Mouse (Mus musculus): ENCODE results near the gene Naa38. TPM values are rescaled to one million over a fixed set of nuclear protein-coding genes. Genes with fewer than 3 reads are reported as not detected.
A peak's percentile ranks its signal among the peaks of the same experiment; 100 is the strongest.

Naa38 gene
- polyA plus RNA-seq, 1 experiment: 77.9 TPM

DNA sequence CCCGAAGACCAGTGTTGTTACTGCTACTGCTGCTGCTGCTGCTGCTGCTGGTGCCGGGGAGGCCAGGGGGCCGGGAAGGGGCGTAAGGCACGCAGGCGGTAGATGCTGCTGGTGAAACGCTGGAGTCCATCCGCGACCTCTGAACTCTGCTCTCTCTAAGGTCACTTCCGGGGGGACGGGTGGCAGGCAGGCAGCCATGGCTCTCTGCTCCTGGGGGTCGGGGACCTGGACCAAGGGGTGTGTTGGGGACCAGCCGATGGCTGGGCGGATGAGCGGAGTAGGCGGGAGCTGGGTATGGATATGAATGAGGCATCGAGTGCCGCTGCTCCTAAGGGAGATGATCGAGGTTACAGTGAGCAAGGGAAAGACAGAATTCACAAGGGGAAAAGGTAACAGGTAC, 11.0 kb downstream of the Naa38 start:
- H3K9ac ChIP-seq (ENCODE audit: low read depth, poor library complexity, severe bottlenecking): no peak overlapping the region
- no peak overlapping the region for H3K4me3 ChIP-seq (ENCODE audit: low read depth, low read length)
- no peaks in the 10 kb centered on the region for H3K9me3 ChIP-seq (replicated peaks; ENCODE audit: control insufficient read depth, insufficient read depth, low read length, poor library complexity, severe bottlenecking)
- H3K27ac ChIP-seq (ENCODE audit: insufficient read depth, low read length): no peak overlapping the region
- H3K36me3 ChIP-seq (ENCODE audit: control insufficient read depth, insufficient read depth, low read length, poor library complexity, severe bottlenecking): no peaks in the 10 kb centered on the region
- TF ChIP-seq EP300 (IDR thresholded peaks at IDR 0.05; ENCODE audit: insufficient read depth, low read depth, low read length) (no peak), CTCF (IDR thresholded peaks at IDR 0.05; ENCODE audit: low read depth, low read length) (no peak), POLR2A (IDR thresholded peaks at IDR 0.05; ENCODE audit: insufficient read depth, low read length) (no peak)
- H3K4me1 ChIP-seq (ENCODE audit: control insufficient read depth, insufficient read depth, low read length): no peaks in the 10 kb centered on the region
- no peaks in the 10 kb centered on the region for H3K27me3 ChIP-seq (ENCODE audit: control insufficient read depth, insufficient read depth, low read length, poor library complexity, severe bottlenecking)

DNA sequence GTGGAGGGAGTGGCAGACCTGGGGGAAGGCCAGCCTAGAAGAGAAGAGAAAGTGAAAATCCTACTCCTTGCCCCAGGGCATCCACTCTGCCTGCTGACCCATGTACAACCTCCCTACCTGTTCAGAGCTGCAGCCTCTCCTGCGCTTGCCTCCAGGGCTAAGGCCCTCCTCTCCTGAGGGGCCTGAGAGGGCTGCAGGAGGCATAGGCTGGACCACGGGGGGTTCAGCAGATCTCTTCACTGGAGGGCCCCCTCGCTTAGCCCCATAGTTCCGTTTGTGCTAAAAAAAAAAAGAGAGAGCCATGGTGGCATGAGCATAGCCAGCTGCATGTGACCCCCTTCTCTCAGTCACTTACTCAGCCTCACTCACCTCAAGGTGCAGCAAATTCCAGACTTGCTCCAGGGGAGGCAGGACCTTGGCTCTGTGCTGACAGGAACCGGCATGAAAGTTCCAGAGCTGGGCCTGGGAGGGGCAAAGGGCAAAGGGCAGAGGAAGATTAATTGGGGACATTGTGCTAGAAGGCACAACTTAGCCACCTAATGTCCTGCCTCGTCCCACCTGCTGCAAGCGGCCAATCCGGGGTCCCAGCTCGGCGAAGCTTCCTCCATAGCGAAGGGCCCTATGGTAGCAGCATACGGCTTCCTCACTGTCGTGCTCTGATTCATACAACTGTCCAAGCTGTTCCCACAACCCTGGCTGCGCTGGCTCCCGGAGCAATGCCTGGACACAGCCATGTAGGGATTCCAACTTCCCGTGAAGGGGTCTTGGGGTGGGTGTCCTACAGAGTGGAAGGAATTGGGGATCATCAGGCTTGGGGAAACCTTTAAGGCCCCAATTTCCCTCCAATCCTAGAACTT, 11.8 kb downstream of the Naa38 start:
- TF ChIP-seq POLR2A (IDR thresholded peaks at IDR 0.05; ENCODE audit: insufficient read depth, low read length): no peak
- TF ChIP-seq EP300 (IDR thresholded peaks at IDR 0.05; ENCODE audit: insufficient read depth, low read depth, low read length): no peak
- TF ChIP-seq CTCF (IDR thresholded peaks at IDR 0.05; ENCODE audit: low read depth, low read length): no peak
- Histone ChIP-seq H3K27ac (ENCODE audit: insufficient read depth, low read length) (no peak overlapping the region), H3K4me1 (ENCODE audit: control insufficient read depth, insufficient read depth, low read length) (no peaks in the 10 kb centered on the region), H3K4me3 (ENCODE audit: low read depth, low read length) (no peak overlapping the region), H3K27me3 (ENCODE audit: control insufficient read depth, insufficient read depth, low read length, poor library complexity, severe bottlenecking) (no peaks in the 10 kb centered on the region), H3K36me3 (ENCODE audit: control insufficient read depth, insufficient read depth, low read length, poor library complexity, severe bottlenecking) (no peaks in the 10 kb centered on the region), H3K9ac (ENCODE audit: low read depth, poor library complexity, severe bottlenecking) (no peak overlapping the region), H3K9me3 (replicated peaks; ENCODE audit: control insufficient read depth, insufficient read depth, low read length, poor library complexity, severe bottlenecking) (no peaks in the 10 kb centered on the region)

DNA sequence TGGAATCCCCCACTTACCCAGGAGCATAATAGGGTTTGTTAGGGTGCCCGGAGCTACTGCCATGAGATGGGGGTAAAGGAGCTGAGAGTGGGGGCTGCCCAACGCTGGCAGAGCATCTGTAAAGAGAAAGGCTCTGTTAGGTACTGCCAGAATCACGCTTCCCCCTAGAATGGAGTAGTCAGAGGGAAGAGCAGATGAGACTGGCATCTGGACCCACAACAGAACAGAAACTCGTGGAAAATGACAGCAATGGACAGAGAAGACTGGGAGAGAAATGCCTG, 12.4 kb downstream of the Naa38 start:
- TF ChIP-seq EP300 (IDR thresholded peaks at IDR 0.05; ENCODE audit: insufficient read depth, low read depth, low read length) (no peak), CTCF (IDR thresholded peaks at IDR 0.05; ENCODE audit: low read depth, low read length) (no peak), POLR2A (IDR thresholded peaks at IDR 0.05; ENCODE audit: insufficient read depth, low read length) (no peak)
- H3K27me3 ChIP-seq (ENCODE audit: control insufficient read depth, insufficient read depth, low read length, poor library complexity, severe bottlenecking): no peaks in the 10 kb centered on the region
- no peaks in the 10 kb centered on the region for H3K4me1 ChIP-seq (ENCODE audit: control insufficient read depth, insufficient read depth, low read length)
- no peaks in the 10 kb centered on the region for H3K36me3 ChIP-seq (ENCODE audit: control insufficient read depth, insufficient read depth, low read length, poor library complexity, severe bottlenecking)
- no peak overlapping the region for H3K27ac ChIP-seq (ENCODE audit: insufficient read depth, low read length)
- H3K9ac ChIP-seq (ENCODE audit: low read depth, poor library complexity, severe bottlenecking): no peak overlapping the region
- H3K9me3 ChIP-seq (replicated peaks; ENCODE audit: control insufficient read depth, insufficient read depth, low read length, poor library complexity, severe bottlenecking): no peaks in the 10 kb centered on the region
- no peak overlapping the region for H3K4me3 ChIP-seq (ENCODE audit: low read depth, low read length)

DNA sequence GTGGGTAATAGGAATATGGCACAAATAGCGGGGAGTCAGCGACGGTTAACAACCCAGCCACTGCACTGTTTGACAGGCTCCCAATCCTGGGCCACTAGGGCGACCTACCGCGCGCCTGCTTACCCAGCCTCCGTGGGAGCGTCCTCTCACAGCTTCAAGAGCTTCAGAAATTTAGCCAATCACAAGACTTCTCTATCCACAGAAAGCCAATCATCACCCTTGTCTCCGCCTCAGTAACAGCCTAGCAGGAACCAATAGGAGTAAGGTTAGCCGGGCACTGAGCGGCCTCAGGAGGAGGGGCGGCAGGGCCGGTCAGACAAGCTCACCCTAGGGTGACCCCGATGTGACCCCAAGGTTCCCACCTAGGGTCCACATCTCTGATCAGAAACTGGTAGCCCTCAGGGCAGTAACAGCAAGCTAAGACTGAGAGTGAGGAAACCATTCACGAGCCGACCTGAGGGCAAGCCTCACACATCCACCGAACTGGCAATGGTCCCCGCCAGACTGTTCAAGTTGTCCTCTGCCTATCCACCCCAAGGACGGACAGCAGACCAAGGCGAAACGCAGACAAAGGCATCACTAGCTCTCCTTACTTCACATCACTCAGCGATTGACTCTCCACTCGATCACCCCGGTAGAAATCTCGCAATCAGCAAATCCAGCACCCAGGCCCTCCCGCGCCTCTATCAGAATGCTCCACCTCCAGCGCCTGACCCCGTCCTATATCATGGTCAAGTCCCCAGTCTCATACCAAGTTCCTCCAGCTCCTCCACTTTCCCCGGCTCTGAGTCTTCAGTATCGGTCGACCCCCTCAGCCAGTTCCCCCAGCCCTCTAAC, 13.5 kb downstream of the Naa38 start:
- Histone ChIP-seq H3K9me3 (replicated peaks; ENCODE audit: control insufficient read depth, insufficient read depth, low read length, poor library complexity, severe bottlenecking) (no peaks in the 10 kb centered on the region), H3K9ac (ENCODE audit: low read depth, poor library complexity, severe bottlenecking) (peak overlapping the region; percentile 78), H3K4me1 (ENCODE audit: control insufficient read depth, insufficient read depth, low read length) (peaks cover 4% of the 10 kb centered on the region), H3K27me3 (ENCODE audit: control insufficient read depth, insufficient read depth, low read length, poor library complexity, severe bottlenecking) (no peaks in the 10 kb centered on the region), H3K36me3 (ENCODE audit: control insufficient read depth, insufficient read depth, low read length, poor library complexity, severe bottlenecking) (no peaks in the 10 kb centered on the region), H3K27ac (ENCODE audit: insufficient read depth, low read length) (peak overlapping the region; percentile 38), H3K4me3 (ENCODE audit: low read depth, low read length) (peak overlapping the region; percentile 83)
- TF ChIP-seq EP300 (IDR thresholded peaks at IDR 0.05; ENCODE audit: insufficient read depth, low read depth, low read length): peak; percentile 65; the same call in 1 of the 2 replicates
- no peak for TF ChIP-seq POLR2A (IDR thresholded peaks at IDR 0.05; ENCODE audit: insufficient read depth, low read length)

DNA sequence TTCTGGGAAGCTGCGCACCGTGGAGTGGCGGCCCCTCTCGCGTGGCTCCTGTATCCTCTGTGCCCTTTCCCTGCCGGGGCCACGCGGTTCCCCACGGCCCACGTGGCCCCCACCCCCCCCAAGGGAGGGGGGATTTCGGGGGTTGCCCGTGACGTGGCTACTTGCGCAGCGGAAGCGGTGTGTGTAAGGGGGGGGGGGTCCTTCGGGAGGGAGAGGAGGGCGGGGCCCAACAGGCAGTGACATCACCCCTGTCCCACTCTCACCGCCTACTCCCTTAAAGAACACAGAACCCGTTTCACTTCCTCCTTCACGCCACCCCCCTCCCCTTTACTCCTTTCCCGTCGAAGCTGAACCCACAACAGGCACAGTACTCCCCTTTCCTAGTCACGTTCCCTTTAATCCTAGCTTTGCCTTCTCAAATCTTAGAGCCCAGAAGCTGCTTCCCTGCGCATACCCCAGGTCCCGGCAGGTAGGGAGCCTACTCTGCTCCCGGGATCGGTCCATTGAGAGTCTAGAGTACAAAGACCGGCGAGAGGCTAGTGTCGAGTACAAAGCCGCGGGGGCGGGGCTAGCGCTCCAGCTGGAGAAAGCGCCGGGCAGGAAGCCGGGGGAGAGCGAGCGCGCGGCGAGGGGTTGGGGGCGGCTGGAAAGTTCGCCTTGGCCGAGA, 14.2 kb downstream of the Naa38 start:
- no peaks in the 10 kb centered on the region for H3K27me3 ChIP-seq (ENCODE audit: control insufficient read depth, insufficient read depth, low read length, poor library complexity, severe bottlenecking)
- peak overlapping the region; percentile 78 for H3K9ac ChIP-seq (ENCODE audit: low read depth, poor library complexity, severe bottlenecking)
- H3K36me3 ChIP-seq (ENCODE audit: control insufficient read depth, insufficient read depth, low read length, poor library complexity, severe bottlenecking): no peaks in the 10 kb centered on the region
- TF ChIP-seq CTCF (IDR thresholded peaks at IDR 0.05; ENCODE audit: low read depth, low read length) (no peak), POLR2A (IDR thresholded peaks at IDR 0.05; ENCODE audit: insufficient read depth, low read length) (no peak), EP300 (IDR thresholded peaks at IDR 0.05; ENCODE audit: insufficient read depth, low read depth, low read length) (no peak)
- peaks cover 9% of the 10 kb centered on the region for H3K4me1 ChIP-seq (ENCODE audit: control insufficient read depth, insufficient read depth, low read length)
- peak overlapping the region; percentile 82 for H3K27ac ChIP-seq (ENCODE audit: insufficient read depth, low read length)
- H3K4me3 ChIP-seq (ENCODE audit: low read depth, low read length): peak overlapping the region; percentile 83
- H3K9me3 ChIP-seq (replicated peaks; ENCODE audit: control insufficient read depth, insufficient read depth, low read length, poor library complexity, severe bottlenecking): no peaks in the 10 kb centered on the region
